Mouse (Mus musculus): ENCODE results near the gene Lce1k.
"Not testable (repeated sequence)": the region's sequence is repeated elsewhere in the genome, so short reads cannot be mapped to it uniquely, and the experiment has no call there.

Lce1k gene

DNA sequence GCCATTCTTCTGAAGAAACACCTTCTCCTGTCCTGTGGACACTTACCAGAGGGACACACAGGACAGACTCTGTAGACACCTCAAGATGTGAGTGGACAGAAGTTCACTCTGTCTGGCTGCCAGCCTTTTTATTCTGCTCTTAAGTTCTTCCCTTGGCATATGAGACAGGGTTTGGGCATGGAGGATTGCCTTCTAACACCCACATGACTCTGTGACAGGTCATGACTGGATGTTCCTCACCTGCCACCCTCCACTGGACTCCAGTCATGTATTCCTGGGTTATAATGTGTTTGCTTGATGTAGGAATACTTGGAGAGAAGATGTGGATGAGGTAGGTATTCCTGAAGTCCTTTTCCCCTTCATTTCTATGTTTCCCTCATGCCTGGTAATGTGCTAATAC is at the start of gene Lce1k:
Gene Lce1k, minus strand, starts transcription at position 101 of the 400 bp plus-strand sequence.
- no peak for DNase-seq (ENCODE audit: low spot score)

DNA sequence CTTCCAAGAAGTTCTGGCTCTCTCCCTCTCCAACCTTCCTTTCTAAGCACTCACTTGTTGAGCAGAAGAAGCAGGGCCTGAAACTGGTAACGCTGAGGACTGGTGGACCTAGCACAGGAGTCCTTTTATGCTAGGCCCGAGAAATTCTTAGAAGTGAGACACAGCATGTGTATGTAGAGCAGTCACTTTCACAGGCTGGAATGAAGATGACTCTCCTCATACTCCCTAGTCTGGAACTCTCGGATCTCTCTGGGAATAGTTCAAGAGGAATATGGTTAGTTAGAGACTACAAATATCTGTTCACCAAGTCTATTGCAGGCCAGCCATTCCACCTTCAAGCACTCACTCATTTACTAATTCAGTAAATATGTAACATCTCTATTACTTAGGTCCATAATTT is 43.5 kb upstream of the Lce1k start, which contains the start of gene Lce1l:
Gene Lce1l, minus strand, starts transcription at position 101 of the 400 bp plus-strand sequence.
- DNase-seq (ENCODE audit: low spot score): no peak

- DNase-seq (ENCODE audit: low spot score): no peak
Observed at GRCm38 (mm10) chr3:92827108-92827507, 19.4 kb upstream of the Lce1k start, which contains the start of gene Kprp. Gene Kprp (minus strand): TSS chr3:92827247.

DNA sequence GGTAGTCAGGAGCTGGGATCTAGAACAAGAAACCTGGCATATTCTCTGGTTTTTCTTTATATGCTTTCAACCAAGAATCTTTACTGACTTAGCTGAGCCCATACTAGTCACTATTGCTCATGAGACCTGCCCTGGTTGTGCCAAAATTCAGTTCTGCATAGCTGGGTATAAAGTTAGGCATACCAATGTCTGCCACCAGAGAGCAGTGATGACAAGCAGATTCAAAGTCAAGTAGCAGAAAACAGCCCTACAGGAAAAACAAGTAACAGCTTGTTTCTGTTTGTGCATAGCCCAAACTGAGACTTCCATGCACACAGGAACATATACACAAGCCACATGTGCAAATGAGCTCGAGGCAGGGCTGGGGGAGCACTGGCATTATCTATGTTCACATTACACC is 18.1 kb upstream of the Lce1k start:
- no peak for DNase-seq (ENCODE audit: low spot score)

- not testable (repeated sequence) for DNase-seq (ENCODE audit: low spot score)
Observed at GRCm38 (mm10) chr3:92816036-92816435, 8.3 kb upstream of the Lce1k start.

DNA sequence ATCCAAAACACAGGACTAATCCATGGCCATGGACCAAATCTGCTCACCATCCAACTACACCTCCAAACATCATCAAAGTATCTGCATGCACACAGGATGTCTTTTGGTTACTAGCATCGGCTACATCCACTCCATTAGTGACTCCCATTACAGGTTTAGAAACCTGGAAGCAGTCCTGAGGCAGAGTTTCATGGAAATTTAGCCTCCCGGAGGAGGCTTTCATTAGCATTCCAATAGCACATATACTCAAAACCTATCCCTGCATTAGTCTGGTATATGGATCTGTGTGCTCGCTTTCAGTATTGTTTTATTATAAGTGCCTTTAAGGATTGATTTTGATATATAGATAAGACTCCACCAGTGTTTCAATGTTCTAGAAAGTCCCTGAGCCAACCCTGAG is 7.9 kb upstream of the Lce1k start:
- no peak for DNase-seq (ENCODE audit: low spot score)

DNA sequence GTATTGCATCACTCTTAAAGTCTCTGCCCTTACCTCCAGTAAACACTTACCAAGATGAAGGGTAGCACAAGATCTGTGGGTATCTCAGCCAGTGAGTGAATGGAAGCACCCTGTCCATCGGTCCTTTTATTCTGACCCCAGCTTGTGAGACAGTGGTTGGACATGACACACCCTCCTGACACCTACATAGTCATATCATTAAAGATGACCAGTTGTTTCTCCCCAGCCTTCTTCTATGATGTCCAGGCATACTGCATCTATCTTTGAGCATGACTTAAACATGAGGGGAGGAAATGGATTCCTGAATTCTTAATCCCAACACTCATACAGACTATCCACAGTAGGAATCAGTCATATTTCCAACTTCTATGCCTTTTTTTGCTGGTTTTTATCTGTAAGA is 17.3 kb downstream of the Lce1k start, which contains the start of gene Lce1j:
Gene Lce1j, minus strand, starts transcription at position 101 of the 400 bp plus-strand sequence.
- no peak for DNase-seq (ENCODE audit: low spot score)

GRCm38 (mm10) chr3:92778799-92779198 is 28.9 kb downstream of the Lce1k start, which contains the start of gene Lce1i:
Gene Lce1i (minus strand): TSS chr3:92778899.
- DNase-seq (ENCODE audit: low spot score): no peak

- DNase-seq (ENCODE audit: low spot score): no peak
Observed at GRCm38 (mm10) chr3:92771573-92771972, 36.1 kb downstream of the Lce1k start.

- no peak for DNase-seq (ENCODE audit: low spot score)
Observed at GRCm38 (mm10) chr3:92764965-92765364, 42.7 kb downstream of the Lce1k start, which contains the start of gene Lce1h. Gene Lce1h (minus strand): TSS chr3:92765065.

Measured in testis, postnatal 14 days (tissue).